Mouse (Mus musculus): Measurements from ENCODE around the gene Dnm3.

Dnm3 gene

DNA sequence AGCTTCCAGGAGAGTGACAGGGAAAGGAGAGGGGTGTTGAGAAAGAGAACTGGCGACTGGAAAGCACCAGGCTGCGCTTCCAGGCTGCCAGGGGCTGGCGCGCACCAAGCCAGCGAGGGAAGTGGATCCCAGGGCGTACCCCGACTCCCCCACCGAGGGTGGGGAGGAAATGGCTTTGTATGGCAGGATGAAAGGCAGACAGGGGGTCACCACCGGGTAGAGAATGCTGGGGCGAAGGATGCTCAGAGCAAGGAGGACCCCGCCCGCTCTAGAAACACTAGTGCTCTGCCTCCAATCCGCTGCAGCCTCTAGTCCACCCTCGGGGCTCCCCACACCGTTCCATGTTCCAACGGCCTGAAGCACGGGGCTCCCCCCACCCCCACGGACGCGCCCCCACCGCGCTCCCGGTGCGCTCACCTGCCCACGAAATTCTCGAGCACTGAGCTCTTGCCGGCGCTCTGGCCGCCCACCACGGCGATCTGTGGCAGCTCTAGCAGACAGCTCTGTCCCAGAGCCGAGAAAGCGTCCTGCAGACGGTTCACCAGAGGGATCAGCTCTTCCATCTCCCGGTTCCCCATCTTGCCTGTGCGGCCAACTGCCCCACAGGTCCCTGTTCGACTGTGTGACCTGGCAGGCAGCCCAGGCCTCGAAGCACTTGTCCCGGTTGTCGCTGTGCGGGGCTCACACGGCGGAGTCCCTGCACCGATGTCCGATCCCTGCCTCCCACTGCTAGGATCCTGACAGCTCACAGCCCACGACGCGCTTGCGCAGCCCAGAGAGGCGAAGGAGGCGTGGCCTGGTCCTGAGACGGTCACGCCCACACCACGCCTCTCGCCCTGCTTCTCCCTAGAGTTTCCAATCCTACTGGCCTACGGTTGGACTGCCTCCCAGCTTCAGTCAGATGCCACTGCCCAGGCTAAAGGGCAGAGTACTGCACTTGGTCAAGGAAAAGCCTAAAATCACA is at the start of gene Dnm3:
Dnm3 (minus strand) TSS at position 789 of the 964 bp plus-strand sequence.
- peak; percentile 95 for DNase-seq

DNA sequence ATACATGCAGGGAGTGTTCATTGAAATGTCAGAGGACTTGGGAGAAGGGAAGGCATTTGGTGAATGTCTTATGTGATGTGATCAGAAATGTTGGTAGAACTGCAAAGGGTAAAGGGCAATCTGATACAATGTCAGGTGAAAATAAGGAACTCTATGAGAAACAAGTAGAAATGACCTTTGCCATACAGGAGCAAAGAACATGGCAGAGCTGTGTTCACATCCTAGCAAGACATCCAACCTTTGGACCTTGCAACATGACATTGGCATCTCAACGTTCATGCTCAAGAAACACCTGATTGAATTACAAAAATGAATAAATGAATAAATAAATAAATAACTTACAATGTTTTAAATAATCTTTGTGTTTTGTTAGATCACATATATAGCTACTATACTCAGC is 37.3 kb upstream of the Dnm3 start:
- DNase-seq: no peak

DNA sequence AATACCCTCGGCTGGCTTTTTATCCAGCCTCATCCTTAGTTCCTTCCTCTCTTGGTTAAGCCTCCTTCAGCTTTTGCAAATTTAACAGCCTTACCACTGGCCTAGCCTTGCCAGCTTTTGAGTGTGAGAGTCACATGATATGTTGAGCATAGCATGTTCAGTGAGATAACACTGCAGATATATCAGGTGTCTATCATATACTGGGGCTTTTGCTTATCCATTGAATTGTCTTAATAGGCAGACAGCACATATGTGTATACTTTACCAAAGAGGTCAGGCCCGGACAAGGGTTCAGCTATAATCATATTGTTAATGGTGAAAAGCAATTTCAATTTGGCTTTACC is 32.2 kb upstream of the Dnm3 start:
- no peak for DNase-seq

DNA sequence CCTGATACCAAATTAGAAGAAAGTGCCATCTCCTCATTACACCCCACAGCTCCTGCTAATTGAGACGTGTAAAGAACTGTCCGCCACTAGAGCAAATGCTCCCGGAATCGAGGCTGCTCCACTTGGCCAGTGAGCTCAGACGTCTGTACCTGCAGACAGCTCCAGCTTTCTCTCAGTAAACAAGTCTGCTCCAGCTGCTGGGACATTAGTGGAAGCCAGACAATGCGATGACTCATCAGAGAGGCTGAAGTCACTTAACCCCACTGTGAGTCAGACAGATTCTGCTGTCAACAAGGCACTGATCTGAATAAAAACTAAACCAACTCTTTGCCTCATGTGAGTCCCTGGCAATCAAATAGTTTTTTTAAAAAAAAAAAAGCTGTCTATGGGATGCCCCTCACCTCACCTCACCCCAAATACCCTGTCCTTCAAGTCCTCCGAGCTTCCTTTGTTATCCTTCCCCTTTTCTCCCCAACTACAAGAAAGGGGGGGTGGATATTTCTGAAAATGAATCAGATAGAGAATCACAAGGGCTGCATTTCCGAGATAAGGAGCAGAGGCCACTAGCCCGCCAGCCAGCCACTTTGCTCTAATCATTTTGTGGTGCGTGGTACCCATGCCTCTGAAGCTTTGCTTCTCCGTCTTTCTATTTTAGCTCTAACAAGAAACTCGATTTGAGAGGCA is 31.6 kb upstream of the Dnm3 start:
- DNase-seq: no peak

DNA sequence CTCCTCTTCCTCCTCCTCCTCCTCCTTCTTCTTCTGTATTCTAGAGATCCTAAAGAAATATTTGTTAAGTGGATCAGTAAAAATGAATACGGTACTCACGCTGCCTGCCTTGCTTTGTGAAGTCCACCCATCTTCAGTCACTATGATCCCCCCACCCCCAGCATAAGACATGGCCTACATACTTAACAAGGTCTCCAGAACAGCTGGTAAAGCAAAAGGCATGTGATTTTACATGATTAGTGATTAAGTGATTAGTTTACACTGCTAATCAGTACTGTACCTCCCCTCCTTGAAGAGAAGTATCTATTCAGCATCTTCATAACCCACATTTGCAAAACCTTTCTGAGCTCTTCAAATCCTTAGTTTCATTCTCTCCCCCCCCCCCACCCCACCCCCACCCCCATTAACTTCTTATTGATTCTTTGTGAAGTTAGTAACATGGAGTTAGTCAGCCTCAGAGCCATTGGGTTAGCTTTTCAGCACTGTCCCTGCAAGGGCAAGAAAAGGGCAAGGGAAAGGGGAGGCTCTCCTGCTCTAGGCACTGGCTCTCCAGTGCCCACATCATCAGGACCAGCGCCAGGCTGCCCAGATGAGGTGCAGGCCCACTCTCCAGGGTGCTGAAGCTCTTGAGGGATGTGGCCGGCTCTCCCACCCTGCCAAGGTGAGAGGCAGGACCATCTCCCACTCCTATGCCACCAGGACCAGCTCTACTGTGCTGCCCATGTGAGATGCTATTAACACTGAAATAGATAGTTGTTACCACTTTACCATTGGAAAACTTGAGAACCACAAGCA is 30.6 kb upstream of the Dnm3 start:
- DNase-seq: no peak

DNA sequence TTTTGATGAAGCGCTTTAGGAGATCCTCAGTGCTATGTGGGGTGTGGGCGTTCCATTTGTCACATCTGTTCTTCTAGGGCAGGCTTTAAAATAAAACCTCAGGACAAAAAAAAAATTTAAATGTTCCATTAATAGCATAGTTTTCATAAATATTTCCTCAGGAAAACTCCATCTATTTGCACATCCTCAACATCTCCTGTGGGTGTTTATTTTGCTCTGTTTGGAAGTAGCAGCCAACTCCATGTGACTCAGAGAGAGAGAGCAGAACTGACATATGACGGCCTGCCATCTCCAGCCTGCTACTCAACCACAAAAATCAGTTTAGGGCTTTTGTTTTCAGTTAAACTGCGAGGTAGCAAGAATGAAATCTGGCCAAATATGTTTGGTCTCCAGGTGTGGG is 28.7 kb upstream of the Dnm3 start:
- DNase-seq: no peak

DNA sequence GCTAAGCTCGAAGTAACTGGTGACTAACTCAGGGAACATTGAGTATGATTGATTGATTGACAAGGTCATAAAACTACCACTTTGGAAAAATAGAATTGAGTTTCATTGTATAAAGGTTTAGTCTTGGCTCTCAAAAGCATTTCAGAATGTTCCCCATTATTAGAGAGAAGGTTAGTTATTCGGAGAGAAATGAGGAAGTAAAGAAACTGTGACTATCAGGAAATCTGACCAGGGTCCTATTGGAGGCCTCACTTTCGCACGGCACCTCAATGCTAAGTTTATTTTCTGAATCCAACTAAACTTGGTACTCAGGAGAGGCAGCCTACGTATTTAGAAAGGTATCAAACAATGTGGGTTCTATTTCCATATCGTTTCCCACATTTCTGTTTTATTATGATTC is 27.8 kb upstream of the Dnm3 start:
- DNase-seq: no peak

DNA sequence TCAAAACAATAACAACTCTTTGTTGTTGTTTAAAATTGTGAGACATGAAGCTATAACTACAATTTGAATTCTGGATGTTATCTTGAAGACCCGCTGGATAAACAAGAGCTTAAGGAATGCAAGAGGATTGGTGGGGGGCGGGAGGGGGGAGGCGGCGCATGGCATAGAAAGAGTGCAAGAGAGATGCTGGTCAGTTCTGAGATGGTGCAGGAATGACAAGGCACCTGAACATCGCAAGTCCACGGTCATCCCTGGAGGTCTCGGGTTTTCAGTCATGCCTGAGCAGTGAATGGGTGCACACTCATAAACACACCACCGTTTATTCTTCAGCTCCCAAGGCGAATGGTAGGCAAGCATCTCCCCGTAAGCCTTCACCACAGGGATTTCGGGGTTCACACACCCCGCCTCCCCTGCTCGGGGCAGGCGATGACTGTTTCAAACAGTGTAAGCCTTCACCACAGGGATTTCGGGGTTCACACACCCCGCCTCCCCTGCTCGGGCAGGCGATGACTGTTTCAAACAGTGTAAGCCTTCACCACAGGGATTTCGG is 1.2 kb downstream of the Dnm3 start:
- DNase-seq: no peak

DNA sequence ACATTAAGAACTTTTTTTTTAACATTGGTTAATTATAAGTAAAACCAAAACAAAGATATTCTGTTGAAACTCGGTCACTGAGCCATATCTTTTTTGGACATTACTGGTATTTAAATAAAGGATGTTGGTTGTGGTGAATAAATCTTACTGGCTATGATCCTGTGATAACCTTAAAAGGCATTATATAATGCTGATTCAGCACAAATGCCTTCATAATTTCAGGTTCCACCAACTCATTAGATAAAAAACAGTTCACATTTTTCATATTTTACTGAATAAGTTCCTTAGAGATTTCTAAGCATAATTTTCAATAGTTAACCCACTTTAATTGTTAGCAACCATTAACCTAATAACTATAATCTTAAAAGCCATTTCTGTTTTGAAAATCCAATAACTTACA is 4.9 kb downstream of the Dnm3 start:
- DNase-seq: no peak

DNA sequence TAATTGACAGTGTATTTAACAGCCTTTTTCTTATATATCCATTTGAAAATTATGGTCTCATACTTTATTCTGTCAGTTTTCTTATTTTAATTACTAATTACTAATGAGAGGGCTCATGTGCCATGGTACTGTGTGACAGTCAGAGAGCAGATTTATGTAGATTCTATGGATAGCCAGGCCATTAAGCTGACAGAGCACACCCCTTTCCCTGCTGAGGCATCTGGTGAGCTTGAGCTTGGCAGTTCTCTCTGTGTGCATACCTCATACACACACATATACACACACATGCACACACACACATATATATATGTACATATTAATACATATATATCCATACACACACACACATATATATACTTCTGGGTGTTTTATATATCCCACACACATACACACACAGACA is 6.7 kb downstream of the Dnm3 start:
- DNase-seq: no peak

DNA sequence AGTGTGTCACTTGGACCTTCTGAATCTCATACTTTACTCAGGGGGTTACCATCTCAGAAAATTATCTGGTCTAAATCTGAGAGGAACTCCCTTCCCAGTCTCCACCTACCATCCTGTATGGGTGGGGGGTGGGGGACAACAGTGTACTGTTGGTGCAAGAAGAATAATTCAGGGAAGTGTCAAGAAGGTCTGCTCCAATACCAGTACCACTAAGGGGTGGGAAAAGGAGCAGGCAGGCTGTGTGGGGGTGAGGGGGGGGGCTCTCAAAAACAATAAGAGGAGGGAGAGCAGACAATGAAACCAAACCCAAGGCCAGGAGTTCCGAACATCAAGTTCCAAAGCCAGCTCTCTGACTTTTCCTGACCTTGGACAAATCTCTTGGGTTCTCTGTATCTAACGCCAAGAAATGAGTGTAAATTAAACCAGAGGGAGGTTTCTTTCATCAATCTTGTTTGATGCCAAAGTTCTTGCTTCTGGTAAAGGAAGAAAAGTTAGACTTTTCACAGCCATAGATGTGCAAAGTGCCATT is 8.0 kb downstream of the Dnm3 start:
- no peak for DNase-seq

DNA sequence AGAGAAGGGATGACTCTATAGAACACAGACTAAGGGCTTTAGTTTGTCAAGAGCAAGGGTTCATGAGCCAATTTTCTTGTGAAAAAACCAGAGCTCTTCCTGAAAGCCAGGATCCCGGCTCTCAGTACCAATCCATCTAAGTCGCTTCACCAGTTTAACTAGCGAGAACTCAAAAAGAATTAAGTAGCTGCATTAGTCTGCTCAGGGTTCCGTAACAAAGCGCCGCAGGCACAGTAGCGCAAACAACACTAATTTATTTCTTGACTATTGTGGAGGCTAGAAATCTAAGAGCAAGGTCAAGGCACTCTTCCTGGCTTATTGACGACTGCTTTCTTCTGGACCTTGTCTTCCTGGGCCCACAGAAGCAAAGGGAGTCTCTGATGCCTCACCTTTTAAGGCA is 14.2 kb downstream of the Dnm3 start:
- peak; percentile 42 for DNase-seq

DNA sequence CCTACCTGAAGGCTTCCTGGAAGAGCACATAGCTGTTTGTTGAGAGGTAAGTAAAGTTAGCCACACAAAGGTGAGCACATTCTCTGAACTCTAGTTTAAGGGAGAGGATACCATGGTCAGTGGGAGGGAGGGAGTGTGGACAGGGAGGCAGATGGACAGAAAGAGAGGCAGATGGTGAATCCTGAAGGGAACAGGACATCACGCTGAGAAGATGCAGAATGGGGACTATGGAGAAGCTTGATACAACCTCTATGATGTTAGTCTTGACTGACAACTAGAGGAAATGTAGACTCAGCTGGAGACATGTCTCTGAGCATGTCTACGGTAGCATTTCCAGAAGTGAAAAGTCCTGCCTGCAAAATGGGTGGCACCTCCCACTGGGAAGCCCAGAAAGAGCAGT is 19.1 kb downstream of the Dnm3 start:
- DNase-seq: no peak

DNA sequence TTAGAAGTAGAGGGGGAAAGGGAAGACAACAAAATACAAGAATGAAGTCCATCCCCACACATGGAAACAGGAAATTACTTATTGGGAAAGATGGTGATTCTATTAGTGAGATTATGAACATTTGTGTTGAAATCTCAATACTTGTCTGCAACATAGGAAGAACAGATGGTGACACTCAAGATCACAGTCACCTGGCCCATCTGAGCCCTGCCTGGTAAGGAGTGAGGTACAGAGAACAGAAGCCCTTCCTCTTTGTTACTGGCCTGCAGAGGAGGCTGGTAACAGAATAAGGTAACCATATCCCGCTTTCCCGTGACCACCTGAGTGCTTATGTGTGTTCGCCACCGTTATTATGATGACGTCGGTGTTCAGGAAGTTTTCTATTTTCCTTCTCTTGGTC is 21.0 kb downstream of the Dnm3 start:
- no peak for DNase-seq

DNA sequence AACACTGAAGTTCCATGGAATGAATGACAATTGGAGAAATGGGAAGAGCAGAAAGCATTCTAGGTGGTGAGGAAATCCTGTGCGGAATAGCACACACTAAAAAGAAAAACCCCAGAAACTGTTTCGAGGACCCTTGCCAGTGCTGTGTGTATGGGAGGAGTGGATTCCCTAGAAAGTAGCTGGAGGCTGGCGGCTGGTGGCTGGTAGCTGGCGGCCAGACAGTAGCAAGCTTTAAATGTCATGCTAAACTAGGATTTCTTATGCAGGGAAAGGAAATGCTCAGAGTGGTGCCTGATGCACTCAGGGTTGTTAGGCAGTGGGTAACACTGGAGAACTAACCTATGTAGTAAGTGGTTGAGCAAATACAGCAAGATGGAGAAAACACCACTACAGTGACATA is 21.4 kb downstream of the Dnm3 start:
- DNase-seq: no peak

DNA sequence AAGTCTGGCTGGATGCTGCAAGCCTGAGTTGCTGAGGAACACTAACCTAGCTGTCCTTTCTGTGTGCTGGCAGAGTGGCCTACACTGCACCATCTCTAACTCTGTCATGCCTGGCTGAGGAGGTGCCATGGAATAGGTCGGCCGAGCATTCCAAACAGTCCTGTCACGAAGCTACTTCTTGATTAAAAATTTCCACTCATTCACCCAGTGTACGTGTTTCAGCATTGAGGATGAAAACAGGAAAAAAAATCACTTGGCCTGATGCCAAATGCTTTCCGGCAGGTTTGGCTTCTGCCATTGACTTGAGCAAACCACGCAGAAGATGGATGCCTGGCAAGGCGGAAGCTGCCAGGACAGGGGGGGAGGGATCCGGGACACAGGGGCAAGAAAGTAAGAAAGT is 24.3 kb downstream of the Dnm3 start:
- peak; percentile 41 for DNase-seq

DNA sequence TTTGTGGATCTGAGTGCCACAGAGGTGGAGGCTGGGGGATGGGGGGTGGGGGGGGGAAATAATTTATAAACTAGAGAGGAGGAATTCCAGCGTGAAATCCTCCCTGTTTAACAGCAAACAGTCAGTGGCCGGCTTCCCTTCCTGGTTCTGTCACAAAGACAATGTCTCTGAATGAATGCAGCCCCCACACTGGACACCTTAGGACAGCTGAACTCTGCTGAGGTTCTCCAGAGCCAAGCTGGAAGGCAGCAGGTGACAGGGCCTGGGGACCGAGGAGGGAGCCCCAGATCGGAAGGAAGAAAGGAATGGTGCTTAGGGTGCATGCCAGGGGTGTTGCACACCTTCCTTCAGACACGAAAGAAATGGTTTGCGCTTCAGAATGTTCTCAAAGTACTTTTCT is 24.8 kb downstream of the Dnm3 start:
- DNase-seq: no peak

DNA sequence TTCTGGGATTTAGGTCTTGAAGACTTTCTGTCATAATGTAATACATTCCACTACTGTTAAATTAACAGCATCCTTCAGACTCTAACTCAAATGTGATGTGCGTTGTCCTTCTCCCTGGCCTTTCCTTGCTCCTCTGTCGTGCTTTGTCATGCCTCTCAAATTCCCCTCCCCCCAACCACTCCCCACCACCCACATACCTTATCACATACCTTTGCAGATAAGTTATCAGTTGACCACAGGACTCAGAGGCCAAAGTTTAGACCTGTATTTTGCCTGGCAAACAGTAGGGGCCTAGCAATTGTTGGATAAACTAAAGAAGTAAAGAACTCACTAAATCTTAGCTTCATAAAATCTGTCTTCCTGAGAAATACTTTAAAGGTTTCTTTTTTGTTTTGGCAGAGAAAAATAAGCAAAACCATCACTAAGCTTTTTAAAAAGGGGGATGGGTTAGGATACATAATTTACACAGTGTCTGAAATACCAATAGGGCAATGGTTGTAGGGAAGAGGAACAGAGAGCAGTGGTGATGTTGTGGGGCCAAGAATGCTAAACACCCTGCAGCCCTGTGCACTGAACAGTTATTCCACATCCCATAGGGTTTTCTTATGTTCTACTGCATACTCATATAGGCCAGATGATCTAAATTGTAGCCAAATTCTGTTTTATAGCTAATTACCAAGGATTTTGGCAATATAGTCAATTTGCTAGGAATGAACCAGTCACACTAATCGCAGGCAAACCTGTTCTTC is 28.5 kb downstream of the Dnm3 start:
- no peak for DNase-seq

DNA sequence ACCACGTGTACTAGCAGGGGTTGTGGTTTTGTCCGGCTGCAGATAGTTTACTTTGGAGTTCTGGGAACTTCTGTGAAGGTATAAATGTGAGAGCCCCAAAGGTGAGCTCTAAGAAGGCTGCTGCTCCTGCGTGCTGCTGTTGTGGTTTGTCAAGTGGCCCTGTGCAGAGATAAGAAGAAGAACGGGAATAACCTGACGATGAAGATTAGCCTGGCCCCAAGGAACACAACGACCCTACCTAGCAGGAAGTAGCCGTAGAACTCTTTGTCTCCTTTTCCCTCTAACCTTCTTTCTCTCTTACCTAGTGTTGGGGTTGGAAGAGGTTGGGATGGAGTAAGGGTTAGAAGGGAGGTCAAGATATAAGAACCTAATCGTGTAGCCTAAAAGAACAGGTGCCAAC is 33.0 kb downstream of the Dnm3 start:
- DNase-seq: no peak

DNA sequence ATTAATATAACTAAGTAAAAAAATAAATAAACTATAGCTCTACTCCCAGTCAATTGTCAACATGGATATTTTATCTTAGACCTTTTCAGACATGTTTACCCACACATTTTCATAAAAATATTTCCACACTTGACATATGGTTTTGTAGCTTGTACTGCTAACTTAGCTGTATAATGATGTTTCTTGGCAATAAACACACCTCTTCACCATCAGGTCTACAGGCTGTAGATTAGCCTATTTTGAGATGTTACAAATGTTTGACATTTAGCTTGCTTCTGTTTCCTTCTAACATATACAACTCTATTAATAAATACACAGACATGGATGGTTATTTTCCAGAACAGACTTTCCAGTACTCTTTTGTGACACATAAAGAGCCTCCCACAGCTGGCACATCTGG is 38.3 kb downstream of the Dnm3 start:
- no peak for DNase-seq

DNA sequence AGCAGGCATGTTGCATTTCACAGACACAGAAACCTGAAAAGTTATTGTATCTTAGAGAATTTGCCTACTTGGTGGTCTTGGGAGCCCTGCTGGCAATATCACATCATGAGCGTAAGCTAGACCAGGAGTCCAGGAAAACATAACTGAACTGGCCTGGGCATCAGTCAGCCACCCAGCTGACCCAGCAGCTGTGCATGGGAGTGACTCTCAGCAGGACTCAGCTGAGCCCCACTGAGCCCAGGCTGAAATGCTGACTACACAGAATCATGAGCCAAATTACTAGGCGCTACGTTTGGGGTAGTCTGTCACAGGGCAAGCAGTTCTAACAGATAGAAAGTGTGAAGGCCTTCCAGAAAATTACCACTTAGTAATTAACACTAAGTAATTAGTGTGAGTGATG is 41.2 kb downstream of the Dnm3 start:
- DNase-seq: no peak

DNA sequence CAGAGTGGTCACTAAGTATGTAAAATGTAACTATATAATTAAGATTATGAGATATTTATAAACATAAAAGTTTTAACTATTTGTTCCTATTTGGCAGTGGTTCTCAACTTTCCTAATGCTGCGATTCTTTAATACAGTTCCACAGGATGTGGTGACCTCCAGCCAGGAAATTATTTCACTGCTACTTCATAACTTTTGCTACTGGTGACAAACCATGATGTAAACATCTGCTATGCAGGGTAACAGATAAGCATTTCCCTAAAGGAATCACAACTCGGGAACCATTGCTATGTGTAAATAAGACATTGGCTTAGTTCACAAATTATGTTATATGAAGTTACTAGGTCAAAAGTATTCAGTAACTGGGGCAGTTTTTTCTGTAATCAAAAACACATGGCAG is 48.9 kb downstream of the Dnm3 start:
- DNase-seq: no peak

Measured in kidney, adult 18-20 months (tissue).